Mouse (Mus musculus) CH12.LX (cell line): ENCODE measurements around the gene Ghrl. TPM values are rescaled to one million over a fixed set of nuclear protein-coding genes. Genes with fewer than 3 reads are reported as not detected.

Experiments
- DNase-seq: peaks from one replicate; pipeline ENCODE4 v3.0.0-alpha.2; 2013; ENCODE audit errors: extremely low read depth
- H3K27ac ChIP-seq: 2 replicates; pipeline ENCODE4 v1.5.1; 2012; ENCODE audit warnings: low read depth, mild to moderate bottlenecking, control low read depth, moderate library complexity; ENCODE audit not compliant: insufficient read depth
- H3K27me3 ChIP-seq: replicated peaks from 2 replicates; pipeline ENCODE3; 2012; ENCODE audit warnings: inconsistent platforms
- H3K36me3 ChIP-seq, 2 experiments: replicated peaks in 1 of 2; 2 replicates each; pipeline versions ENCODE3 to v1.6.1; 2012; ENCODE audit warnings: inconsistent platforms in 1 of 2, low read length in 1 of 2, mild to moderate bottlenecking in 1 of 2, mixed read lengths in 1 of 2, moderate library complexity in 1 of 2; ENCODE audit not compliant: control insufficient read depth in 1 of 2, insufficient read depth in 1 of 2
- H3K4me1 ChIP-seq, 2 experiments: 2 replicates each; pipeline ENCODE4 v1.6.1; 2012; ENCODE audit warnings: inconsistent platforms in 1 of 2, moderate library complexity in 1 of 2; ENCODE audit not compliant: insufficient read depth in 2 of 2, control insufficient read depth in 1 of 2
- H3K4me2 ChIP-seq: 2 replicates; pipeline ENCODE4 v1.6.1; 2012; ENCODE audit warnings: low read depth, mild to moderate bottlenecking, control low read depth; ENCODE audit not compliant: poor library complexity, insufficient read depth, severe bottlenecking
- H3K4me3 ChIP-seq, 3 experiments: fragments of 150-350 bp in 1 of 3; sonication (generic) in 1 of 3; replicated peaks in 1 of 3; 2 replicates each; pipeline versions ENCODE3 to v1.5.1; 2011 to 2012; ENCODE audit warnings: low read depth in 2 of 3, low read length in 2 of 3, mild to moderate bottlenecking in 2 of 3, moderate library complexity in 2 of 3, control low read depth in 1 of 3, improper control_type of control experiment in 1 of 3, inconsistent platforms in 1 of 3, mixed read lengths in 1 of 3; ENCODE audit not compliant: poor library complexity in 1 of 3
- H3K79me2 ChIP-seq: replicated peaks from 2 replicates; pipeline ENCODE4 v1.6.1; 2012; ENCODE audit warnings: mild to moderate bottlenecking, moderate library complexity; ENCODE audit not compliant: control insufficient read depth, poor library complexity, insufficient read depth, severe bottlenecking; ENCODE audit errors: extremely low read depth
- H3K9ac ChIP-seq: 2 replicates; pipeline ENCODE4 v1.6.1; 2012; ENCODE audit warnings: low read depth, mild to moderate bottlenecking, control low read depth, moderate library complexity; ENCODE audit not compliant: insufficient read depth
- H3K9me3 ChIP-seq: replicated peaks from 2 replicates; pipeline ENCODE3; 2012; ENCODE audit warnings: low read length, inconsistent platforms, mixed read lengths
- BHLHE40 ChIP-seq: IDR thresholded peaks from 2 replicates; pipeline ENCODE4 v1.6.1; 2011; ENCODE audit warnings: mild to moderate bottlenecking, low read depth, low read length, improper control_type of control experiment
- EP300 ChIP-seq: IDR thresholded peaks from 2 replicates; pipeline ENCODE4 v1.6.1; 2011; ENCODE audit warnings: low read length, improper control_type of control experiment
- IRF4 ChIP-seq: IDR thresholded peaks from 2 replicates; pipeline ENCODE4 v1.6.1; 2014; ENCODE audit warnings: low read depth, mild to moderate bottlenecking, inconsistent platforms, low read length, improper control_type of control experiment
- MAFK ChIP-seq: IDR thresholded peaks from 2 replicates; pipeline ENCODE4 v1.6.1; 2011; ENCODE audit warnings: low read length, improper control_type of control experiment; ENCODE audit not compliant: insufficient replicate concordance
- MAX ChIP-seq: IDR thresholded peaks from 2 replicates; pipeline ENCODE4 v1.6.1; 2011; ENCODE audit warnings: low read length, improper control_type of control experiment
- MEF2A ChIP-seq: IDR thresholded peaks from 2 replicates; pipeline ENCODE4 v1.6.1; 2014; ENCODE audit warnings: low read depth, mild to moderate bottlenecking, inconsistent platforms, low read length, improper control_type of control experiment, borderline replicate concordance
- MXI1 ChIP-seq: IDR thresholded peaks from 2 replicates; pipeline ENCODE4 v1.6.1; 2011; ENCODE audit warnings: mild to moderate bottlenecking, low read depth, low read length, improper control_type of control experiment
- MYC ChIP-seq: IDR thresholded peaks from 2 replicates; pipeline ENCODE4 v1.6.1; 2011; ENCODE audit warnings: low read depth, mild to moderate bottlenecking, improper control_type of control experiment, low read length
- NELFE ChIP-seq: IDR thresholded peaks from 2 replicates; pipeline ENCODE4 v1.6.1; 2011; ENCODE audit warnings: low read depth, low read length, improper control_type of control experiment
- POLR2A ChIP-seq: IDR thresholded peaks from 2 replicates; pipeline ENCODE4 v1.6.1; 2011; ENCODE audit warnings: low read depth, mild to moderate bottlenecking, improper control_type of control experiment, low read length
- POLR2AphosphoS2 ChIP-seq: IDR thresholded peaks from 2 replicates; pipeline ENCODE4 v1.6.1; 2011; ENCODE audit warnings: low read depth, low read length, improper control_type of control experiment
- SIN3A ChIP-seq: IDR thresholded peaks from 2 replicates; pipeline ENCODE4 v1.6.1; 2012; ENCODE audit warnings: low read length, improper control_type of control experiment, inconsistent platforms
- UBTF ChIP-seq: IDR thresholded peaks from 2 replicates; pipeline ENCODE4 v1.6.1; 2012; ENCODE audit warnings: low read depth, mild to moderate bottlenecking, inconsistent platforms, low read length, improper control_type of control experiment, moderate library complexity
- USF1 ChIP-seq: IDR thresholded peaks from 2 replicates; pipeline ENCODE4 v1.6.1; 2014; ENCODE audit warnings: low read depth, mild to moderate bottlenecking, inconsistent platforms, low read length, improper control_type of control experiment
- ZC3H11A ChIP-seq: IDR thresholded peaks from 2 replicates; pipeline ENCODE4 v1.6.1; 2012; ENCODE audit warnings: low read depth, mild to moderate bottlenecking, inconsistent platforms, low read length, improper control_type of control experiment
- dilution Hi-C: fragments of 300-500 bp; cut with MboI; formaldehyde crosslinking; loops from 2 replicates; pipeline ENCODE4 v1.14.3; 2020; ENCODE audit warnings: low sequenced_read_pairs; ENCODE audit not compliant: extremely low pct_unique_long_range_greater_than_20kb, extremely low pct_ligation_motif_present
- in situ Hi-C: fragments of 300-500 bp; cut with MboI; formaldehyde crosslinking; loops from 3 replicates; pipeline ENCODE4 v1.14.3; 2019; ENCODE audit warnings: low sequenced_read_pairs, low pct_ligation_motif_present, low pct_unique_long_range_greater_than_20kb, mixed read lengths
- polyA plus RNA-seq: library from polyadenylated mRNA; unstranded; fragments of >175 nt; gene quantifications from 2 replicates; pipeline ENCODE4 v1.2.1, GENCODE M21; 2012; ENCODE audit warnings: low read depth; ENCODE audit not compliant: insufficient read length
- total RNA-seq, 2 experiments: library from RNA; depleted of rRNA; stranded (reverse); fragments of 300-350 nt in 1 of 2; fragments of >200 nt in 1 of 2; gene quantifications; 2 replicates each; pipeline ENCODE4 v1.2.3; 2012 to 2014

The Ghrl gene
- total and polyA plus RNA-seq, 3 experiments, result 2.6 TPM; not detected in 2

GRCm38 (mm10) chr6:113677070-113677734 is 42.5 kb downstream of the Ghrl start:
- H3K36me3 ChIP-seq, result peaks cover 79 to 93% of the 10 kb centered on the region in 2 experiments
- peaks cover 8% of the 10 kb centered on the region; the same call in 1 of the 2 replicates for H3K79me2 ChIP-seq
- TF ChIP-seq POLR2AphosphoS2 (peak; percentile 43; the same call in 1 of the 2 replicates), MAX (no peak), IRF4 (0 out of 2 replicates have a peak, but pooled peaks have one; percentile 39), BHLHE40 (peak; percentile 57; the same call in 1 of the 2 replicates), ZC3H11A (no peak), SIN3A (0 out of 2 replicates have a peak, but pooled peaks have one; percentile 56), EP300 (peak; percentile 60)
- H3K27ac ChIP-seq, result peak overlapping the region; percentile 53
- peak; percentile 65 for DNase-seq
- H3K4me2 ChIP-seq, result no peak overlapping the region; the same call in 1 of the 2 replicates
- H3K4me1 ChIP-seq, result peaks cover 19 to 83% of the 10 kb centered on the region in 2 experiments
- H3K9ac ChIP-seq, result no peak overlapping the region
- dilution Hi-C loops (no loop called here), in situ Hi-C loops (loop anchor here (5.0 kb wide), 1 partner anchor 40 kb away; the partner anchor contains the start of gene Irak2)
- no peaks in the 10 kb centered on the region for H3K27me3 ChIP-seq
- H3K9me3 ChIP-seq, result no peaks in the 10 kb centered on the region
- H3K4me3 ChIP-seq, result no peak overlapping the region

- no peak for DNase-seq
- Histone ChIP-seq H3K79me2 (peaks cover 18% of the 10 kb centered on the region), H3K27ac (no peak overlapping the region), H3K27me3 (no peaks in the 10 kb centered on the region), H3K4me1 (peaks cover 20 to 80% of the 10 kb centered on the region in 2 experiments), H3K4me2 (no peak overlapping the region), H3K36me3 (peaks cover 78 to 91% of the 10 kb centered on the region in 2 experiments), H3K4me3 (no peak overlapping the region), H3K9me3 (peaks cover 8% of the 10 kb centered on the region), H3K9ac (no peak overlapping the region)
- dilution Hi-C loops (no loop called here), in situ Hi-C loops (loop anchor here (5.0 kb wide), 1 partner anchor 39 kb away; the partner anchor contains the start of gene Irak2)
- TF ChIP-seq BHLHE40 (no peak), MYC (no peak), MAX (no peak), POLR2AphosphoS2 (no peak), MEF2A (no peak), USF1 (no peak), MAFK (no peak), MXI1 (no peak), POLR2A (no peak), UBTF (no peak), NELFE (no peak)
Measured at GRCm38 (mm10) chr6:113675991-113676390, 43.7 kb downstream of the Ghrl start.
